In the genomic region with DNA sequence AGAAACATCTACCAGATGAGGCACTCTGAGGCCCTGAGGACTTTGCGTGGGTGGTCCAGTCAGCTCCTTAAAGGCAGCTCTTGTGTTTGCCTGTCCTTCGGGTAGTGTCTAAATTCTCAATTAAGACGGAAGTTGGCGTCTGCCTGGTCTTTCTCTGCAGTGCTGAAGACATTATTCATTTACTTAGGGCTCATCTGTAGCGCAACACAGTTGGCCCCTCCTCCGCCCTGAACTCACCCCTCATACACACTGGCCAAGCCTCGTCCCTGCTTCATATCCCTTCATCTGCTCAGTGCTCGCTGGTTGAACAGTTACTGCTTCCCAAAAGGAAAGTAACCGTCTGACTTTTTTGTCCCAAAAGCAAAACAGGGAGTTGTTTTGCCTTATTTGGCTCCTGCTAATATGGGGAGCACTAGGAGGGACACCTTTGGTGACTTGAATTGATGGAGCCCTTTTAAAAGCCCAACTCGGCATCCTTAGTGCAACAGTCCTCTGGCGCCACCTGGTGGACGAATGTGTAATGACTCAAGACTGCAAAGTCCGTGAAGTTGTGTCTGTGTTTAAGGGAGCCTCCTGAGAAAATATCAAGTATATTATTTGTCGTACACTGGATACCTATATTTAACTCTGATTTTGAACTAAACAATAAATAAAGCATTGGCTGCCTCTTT, we compare ENCODE assay signal across 9 mouse cellular contexts. TPM values are rescaled to one million over a fixed set of nuclear protein-coding genes. Genes with fewer than 3 reads are reported as not detected.
DNase-seq lines count a peak whose midpoint lies in the region; ATAC-seq and TF ChIP-seq lines count a peak whose summit lies in the region.
"Had no signal": no experiment of that assay in that cellular context is flagged by ENCODE, and none has a peak within 500 bp of the region (broad histone marks: within the 10 kb centered on the region; RNA-seq: fewer than 3 reads in every experiment).

No protein-coding gene starts in this region.

- no peak overlapping the region for H3K9ac ChIP-seq in neural tube, embryonic 15.5 days (replicated peaks)
- H3K9ac ChIP-seq in limb, embryonic 14.5 days (ENCODE audit: low read depth, low read length, severe bottlenecking): no peak overlapping the region
- no peak overlapping the region for H3K9ac ChIP-seq in neural tube, embryonic 11.5 days (ENCODE audit: low read length)
- no peak overlapping the region for H3K9ac ChIP-seq in stomach, embryonic 15.5 days
- H3K9ac ChIP-seq: embryonic facial prominence, embryonic 12.5 days had no signal

- DNase-seq in neural tube, embryonic 10.5 days (ENCODE audit: extremely low spot score, low spot score): peak; percentile 86
- peak; percentile 80 to 90 for DNase-seq in cerebellum, postnatal 25 days
- DNase-seq in gastrocnemius, adult 2 months: peak; percentile 77
- peak; percentile 71 for DNase-seq in kidney, adult 2 months
- DNase-seq in limb, embryonic 14.5 days (ENCODE audit: low spot score): peak; percentile 75
- peak; percentile 83 for DNase-seq in neural tube, embryonic 11.5 days (ENCODE audit: low spot score)

- H3K4me3 ChIP-seq in neural tube, embryonic 15.5 days (replicated peaks): no peak overlapping the region
- H3K4me3 ChIP-seq in gastrocnemius, adult 2 months: no peak overlapping the region
- no peak overlapping the region for H3K4me3 ChIP-seq in kidney, adult 2 months (ENCODE audit: insufficient read depth, low read depth, low read length)
- H3K4me3 ChIP-seq in limb, embryonic 14.5 days (replicated peaks; ENCODE audit: low read length): no peak overlapping the region
- H3K4me3 ChIP-seq in neural tube, embryonic 11.5 days (ENCODE audit: low read depth, low read length): no peak overlapping the region
- H3K4me3 ChIP-seq in stomach, embryonic 15.5 days (replicated peaks): no peak overlapping the region
- H3K4me3 ChIP-seq: embryonic facial prominence, embryonic 12.5 days had no signal

- TF ChIP-seq CTCF in gastrocnemius, adult 2 months (IDR thresholded peaks at IDR 0.05): peak; percentile 98
- peak; percentile 88 for TF ChIP-seq CTCF in kidney, adult 2 months (conservative IDR thresholded peaks at IDR 0.05; ENCODE audit: insufficient read depth, insufficient read length, low read depth, low read length)

- H3K4me1 ChIP-seq in neural tube, embryonic 15.5 days: peaks cover 9% of the 10 kb centered on the region; the same call in 1 of the 2 replicates
- H3K4me1 ChIP-seq in kidney, adult 2 months (ENCODE audit: control insufficient read depth, insufficient read depth, low read length): peaks cover 3% of the 10 kb centered on the region; the same call in 1 of the 2 replicates
- peaks cover 5% of the 10 kb centered on the region; the same call in 1 of the 2 replicates for H3K4me1 ChIP-seq in limb, embryonic 14.5 days (ENCODE audit: control insufficient read depth, insufficient read depth, low read length)
- H3K4me1 ChIP-seq in neural tube, embryonic 11.5 days (ENCODE audit: control insufficient read depth, insufficient read depth, low read length): no peaks in the 10 kb centered on the region
- H3K4me1 ChIP-seq in stomach, embryonic 15.5 days: peaks cover 9% of the 10 kb centered on the region; the same call in 1 of the 2 replicates

- H3K4me2 ChIP-seq in neural tube, embryonic 15.5 days: no peak overlapping the region
- no peak overlapping the region for H3K4me2 ChIP-seq in limb, embryonic 14.5 days (replicated peaks; ENCODE audit: low read depth, low read length, severe bottlenecking)
- no peak overlapping the region for H3K4me2 ChIP-seq in neural tube, embryonic 11.5 days (ENCODE audit: low read depth)
- H3K4me2 ChIP-seq in stomach, embryonic 15.5 days: peak overlapping the region; percentile 38
- H3K4me2 ChIP-seq: embryonic facial prominence, embryonic 12.5 days had no signal

- no peak for ATAC-seq in neural tube, embryonic 15.5 days (ENCODE audit: low FRiP score)
- ATAC-seq in limb, embryonic 14.5 days (ENCODE audit: low FRiP score, low read depth): peak; percentile 66; the same call in 1 of the 2 replicates
- ATAC-seq in neural tube, embryonic 11.5 days (ENCODE audit: insufficient read depth, low FRiP score, low TSS enrichment): no peak
- peak; percentile 43; the same call in 1 of the 2 replicates for ATAC-seq in stomach, embryonic 15.5 days (ENCODE audit: insufficient read depth, low FRiP score, low read depth)

- H3K9me3 ChIP-seq in neural tube, embryonic 15.5 days (replicated peaks): no peaks in the 10 kb centered on the region
- H3K9me3 ChIP-seq in limb, embryonic 14.5 days (ENCODE audit: control insufficient read depth, low read length): no peaks in the 10 kb centered on the region
- no peaks in the 10 kb centered on the region for H3K9me3 ChIP-seq in neural tube, embryonic 11.5 days (ENCODE audit: control insufficient read depth, low read length)
- no peaks in the 10 kb centered on the region for H3K9me3 ChIP-seq in stomach, embryonic 15.5 days
- H3K9me3 ChIP-seq: embryonic facial prominence, embryonic 12.5 days had no signal

- WGBS in neural tube, embryonic 15.5 days: 36% methylated on average over 14 of the region's 14 CpGs
- 29% methylated on average over 14 of the region's 14 CpGs for WGBS in kidney, adult 2 months
- 34% methylated on average over 14 of the region's 14 CpGs for WGBS in limb, embryonic 14.5 days
- 38% methylated on average over 14 of the region's 14 CpGs for WGBS in neural tube, embryonic 11.5 days
- WGBS in stomach, embryonic 15.5 days: 24% methylated on average over 14 of the region's 14 CpGs

- H3K27ac ChIP-seq in neural tube, embryonic 15.5 days (replicated peaks): no peak overlapping the region
- no peak overlapping the region for H3K27ac ChIP-seq in gastrocnemius, adult 2 months
- H3K27ac ChIP-seq in kidney, adult 2 months (ENCODE audit: insufficient read depth, low read depth, low read length): no peak overlapping the region
- H3K27ac ChIP-seq in limb, embryonic 14.5 days (replicated peaks; ENCODE audit: low read depth, low read length): no peak overlapping the region
- no peak overlapping the region for H3K27ac ChIP-seq in neural tube, embryonic 11.5 days (ENCODE audit: low read depth, low read length)
- H3K27ac ChIP-seq in stomach, embryonic 15.5 days: no peak overlapping the region

- H3K27me3 ChIP-seq in neural tube, embryonic 15.5 days (replicated peaks): no peaks in the 10 kb centered on the region; the same call in 1 of the 2 replicates
- no peaks in the 10 kb centered on the region for H3K27me3 ChIP-seq in kidney, adult 2 months (replicated peaks; ENCODE audit: control insufficient read depth, insufficient read depth, low read length)
- H3K27me3 ChIP-seq in limb, embryonic 14.5 days (ENCODE audit: control insufficient read depth, insufficient read depth, low read length): no peaks in the 10 kb centered on the region
- H3K27me3 ChIP-seq in neural tube, embryonic 11.5 days (ENCODE audit: control insufficient read depth, insufficient read depth, low read length): no peaks in the 10 kb centered on the region
- no peaks in the 10 kb centered on the region for H3K27me3 ChIP-seq in stomach, embryonic 15.5 days (replicated peaks)
- H3K27me3 ChIP-seq: embryonic facial prominence, embryonic 12.5 days had no signal

- H3K36me3 ChIP-seq in neural tube, embryonic 15.5 days: no peaks in the 10 kb centered on the region
- no peaks in the 10 kb centered on the region for H3K36me3 ChIP-seq in kidney, adult 2 months (ENCODE audit: control insufficient read depth, insufficient read depth, low read length)
- no peaks in the 10 kb centered on the region for H3K36me3 ChIP-seq in limb, embryonic 14.5 days (ENCODE audit: control insufficient read depth, insufficient read depth, low read length)
- no peaks in the 10 kb centered on the region for H3K36me3 ChIP-seq in neural tube, embryonic 11.5 days (ENCODE audit: control insufficient read depth, insufficient read depth, low read length)
- H3K36me3 ChIP-seq in stomach, embryonic 15.5 days: no peaks in the 10 kb centered on the region
- H3K36me3 ChIP-seq: embryonic facial prominence, embryonic 12.5 days had no signal

- TF ChIP-seq POLR2A in kidney, adult 2 months (IDR thresholded peaks at IDR 0.05; ENCODE audit: low read depth, low read length): no peak
- TF ChIP-seq POLR2A in limb, embryonic 14.5 days (IDR thresholded peaks at IDR 0.05; ENCODE audit: borderline replicate concordance, extremely low read depth, insufficient read depth, insufficient read length): peak; percentile 32; the same call in 1 of the 2 replicates

- intact Hi-C loops in gastrocnemius, adult 2 months (cut with DNase I): no loop called here

RNA-seq across cellular contexts. Expression of a gene that starts 27.3 kb away (rescaled TPM):
- 18.0 and 18.9 TPM in 2 replicates for polyA plus RNA-seq in neural tube, embryonic 15.5 days (2015; fragmentation: Nextera tagmentation; extraction: Ambion mirVana)
- 1 to 10 TPM in 1 of 2 experiments, under 1 TPM in 1; 0.67 to 1.1 TPM for total RNA-seq in gastrocnemius, adult 2 months (2021)
- 6.8 and 8.2 TPM in 2 replicates for polyA plus RNA-seq in kidney, adult 2 months (2012; rRNA removed)
- 17.1 and 19.9 TPM in 2 replicates for polyA plus RNA-seq in limb, embryonic 14.5 days (2012; rRNA removed)
- polyA plus RNA-seq in limb, embryonic 14.5 days (2014; fragmentation: Nextera tagmentation; extraction: Ambion mirVana): 11.7 and 12.9 TPM in 2 replicates
- 7.8 and 8.5 TPM in 2 replicates for polyA plus RNA-seq in neural tube, embryonic 11.5 days (2014; fragmentation: Nextera tagmentation; extraction: Ambion mirVana)
- 10.4 and 13.8 TPM in 2 replicates for polyA plus RNA-seq in stomach, embryonic 15.5 days (2015; fragmentation: Nextera tagmentation; extraction: Ambion mirVana)

RNA-seq across cellular contexts. Expression of a gene that starts 29.1 kb away (rescaled TPM):
- 133 and 155 TPM in 2 replicates for polyA plus RNA-seq in neural tube, embryonic 15.5 days (2015; fragmentation: Nextera tagmentation; extraction: Ambion mirVana)
- total RNA-seq in gastrocnemius, adult 2 months (2021): 10 to 100 TPM; 17.4 to 27.5 TPM
- 691 and 847 TPM in 2 replicates for polyA plus RNA-seq in kidney, adult 2 months (2012; rRNA removed)
- 121 and 124 TPM in 2 replicates for polyA plus RNA-seq in limb, embryonic 14.5 days (2012; rRNA removed)
- polyA plus RNA-seq in limb, embryonic 14.5 days (2014; fragmentation: Nextera tagmentation; extraction: Ambion mirVana): 82.9 and 94.5 TPM in 2 replicates
- polyA plus RNA-seq in neural tube, embryonic 11.5 days (2014; fragmentation: Nextera tagmentation; extraction: Ambion mirVana): 105 and 107 TPM in 2 replicates
- 105 and 114 TPM in 2 replicates for polyA plus RNA-seq in stomach, embryonic 15.5 days (2015; fragmentation: Nextera tagmentation; extraction: Ambion mirVana)

RNA-seq across cellular contexts. Expression of a gene that starts 51.4 kb away (rescaled TPM):
- not detected in 2 replicates for polyA plus RNA-seq in neural tube, embryonic 15.5 days (2015; fragmentation: Nextera tagmentation; extraction: Ambion mirVana)
- 1 to 10 TPM; 1.3 to 1.5 TPM for total RNA-seq in gastrocnemius, adult 2 months (2021)
- not detected in 2 replicates for polyA plus RNA-seq in kidney, adult 2 months (2012; rRNA removed)
- polyA plus RNA-seq in limb, embryonic 14.5 days (2012; rRNA removed): not detected in 2 replicates
- polyA plus RNA-seq in limb, embryonic 14.5 days (2014; fragmentation: Nextera tagmentation; extraction: Ambion mirVana): not detected in 2 replicates
- polyA plus RNA-seq in neural tube, embryonic 11.5 days (2014; fragmentation: Nextera tagmentation; extraction: Ambion mirVana): not detected in 2 replicates
- polyA plus RNA-seq in stomach, embryonic 15.5 days (2015; fragmentation: Nextera tagmentation; extraction: Ambion mirVana): 0.19 TPM in 1 of 2 replicates, not detected in the other
- polyA plus RNA-seq: embryonic facial prominence, embryonic 12.5 days had no signal

Comparison
In these comparisons a context has a peak if more than half of its experiments do, and no peak if none do; other contexts are left out.
1. ATAC-seq: peak in limb, embryonic 14.5 days (single experiment) and stomach, embryonic 15.5 days (single experiment); none in neural tube, embryonic 15.5 days (single experiment) and neural tube, embryonic 11.5 days (single experiment).
2. Peak in every context shown above with its lines, with median percentiles within 50 percentile points of each other: DNase-seq.